Mouse (Mus musculus) cerebellum, adult 9-10 months (tissue): Measurements from ENCODE around the gene Aldoart2.
"Not testable (repeated sequence)": the region's sequence is repeated elsewhere in the genome, so short reads cannot be mapped to it uniquely, and the experiment has no call there.

Source experiments
- DNase-seq: peaks from one replicate; pipeline ENCODE4 v3.0.0; 2022

Aldoart2 gene

DNA sequence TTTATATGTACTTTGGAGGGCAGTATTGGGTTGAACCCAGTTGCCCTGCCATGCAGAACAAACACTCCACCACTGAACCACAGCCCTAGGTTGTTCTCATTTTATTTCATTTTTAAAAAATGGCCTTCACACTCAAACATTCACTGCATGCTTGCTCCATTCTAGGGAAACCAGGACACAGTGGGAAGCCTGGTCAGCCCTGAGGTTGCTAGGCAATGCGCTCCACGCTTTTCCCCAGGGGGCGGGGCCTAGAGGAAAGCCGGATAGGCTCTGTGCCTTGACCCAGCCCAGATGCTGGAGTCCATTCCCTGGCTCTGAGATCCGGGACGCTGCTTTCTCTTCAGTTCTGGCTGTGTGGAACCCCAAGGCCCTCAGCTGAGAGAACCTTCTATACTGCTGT is 8.8 kb downstream of the Aldoart2 start:
- DNase-seq, result no peak

DNA sequence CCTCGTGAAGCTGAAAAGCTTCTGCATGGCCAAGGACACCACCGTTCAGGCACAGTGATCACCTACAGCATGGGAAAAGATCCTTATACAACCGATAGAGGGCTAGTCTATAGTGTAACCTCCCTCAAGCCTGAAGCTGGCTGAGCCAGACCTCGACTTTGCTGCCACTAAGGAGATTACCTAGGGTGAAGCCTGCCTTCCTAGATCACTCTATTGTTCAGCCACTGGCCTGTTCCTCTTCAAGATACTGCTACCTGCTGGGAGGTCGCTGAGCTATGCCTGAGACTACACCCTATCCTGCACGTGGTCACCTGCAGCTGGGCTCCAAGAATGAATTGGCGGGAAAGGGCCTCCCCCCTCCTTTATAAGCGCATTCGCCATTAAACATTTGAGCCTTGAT is 21.9 kb downstream of the Aldoart2 start:
- not testable (repeated sequence) for DNase-seq

DNA sequence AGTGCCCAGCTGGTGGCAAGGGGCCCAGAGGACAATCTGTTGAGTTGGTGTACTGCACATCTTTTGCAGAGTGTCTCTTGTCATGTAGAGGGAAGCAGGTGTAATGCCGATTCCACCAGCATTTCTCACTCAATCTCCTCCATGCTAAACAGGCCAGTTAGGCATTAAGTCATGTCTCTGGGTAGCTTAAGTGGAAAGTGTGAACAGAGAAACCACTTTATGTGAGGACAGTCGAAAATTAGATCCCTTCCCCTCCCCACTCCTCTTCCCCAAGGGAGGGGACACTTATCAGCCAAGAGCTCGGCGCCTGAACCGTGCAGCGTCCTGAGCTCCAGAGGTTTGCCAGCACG is 33.5 kb downstream of the Aldoart2 start:
- DNase-seq, result no peak

DNA sequence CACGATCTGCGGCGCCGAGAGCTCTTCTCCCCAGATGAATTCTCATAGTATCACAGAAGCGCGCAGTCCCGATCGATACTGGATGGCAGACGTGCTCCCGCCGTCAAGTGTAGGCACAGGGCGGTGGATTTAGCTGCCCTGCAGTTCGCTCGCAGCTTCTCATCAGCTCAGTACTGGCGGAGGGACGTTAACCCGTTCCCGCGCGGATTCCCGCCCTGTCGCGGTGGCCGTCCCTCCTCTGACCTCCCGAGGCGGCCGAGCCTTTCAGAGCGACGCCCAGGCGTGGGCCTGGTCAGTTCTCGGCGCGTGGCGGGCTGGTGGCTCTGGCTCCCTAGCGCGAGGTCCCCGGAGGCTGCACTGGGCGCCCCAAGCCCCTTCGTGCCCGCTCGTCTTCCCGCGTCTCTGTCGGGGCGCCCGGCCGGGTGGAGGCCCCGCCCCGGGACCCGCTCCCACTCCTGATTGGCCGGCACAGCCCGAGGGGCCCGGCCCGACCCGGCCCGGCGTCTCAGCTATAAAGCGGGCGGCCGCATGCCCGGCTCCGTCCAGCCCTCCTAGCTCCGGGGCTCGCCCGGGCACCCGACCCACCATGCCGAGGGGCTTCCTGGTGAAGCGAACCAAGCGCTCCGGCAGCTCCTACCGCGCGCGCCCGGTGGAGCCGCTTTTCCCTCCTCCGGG is 34.0 kb downstream of the Aldoart2 start, which contains the start of gene Insm2:
Gene Insm2, plus strand, starts transcription at position 541 of the 675 bp plus-strand sequence.
- no peak for DNase-seq

DNA sequence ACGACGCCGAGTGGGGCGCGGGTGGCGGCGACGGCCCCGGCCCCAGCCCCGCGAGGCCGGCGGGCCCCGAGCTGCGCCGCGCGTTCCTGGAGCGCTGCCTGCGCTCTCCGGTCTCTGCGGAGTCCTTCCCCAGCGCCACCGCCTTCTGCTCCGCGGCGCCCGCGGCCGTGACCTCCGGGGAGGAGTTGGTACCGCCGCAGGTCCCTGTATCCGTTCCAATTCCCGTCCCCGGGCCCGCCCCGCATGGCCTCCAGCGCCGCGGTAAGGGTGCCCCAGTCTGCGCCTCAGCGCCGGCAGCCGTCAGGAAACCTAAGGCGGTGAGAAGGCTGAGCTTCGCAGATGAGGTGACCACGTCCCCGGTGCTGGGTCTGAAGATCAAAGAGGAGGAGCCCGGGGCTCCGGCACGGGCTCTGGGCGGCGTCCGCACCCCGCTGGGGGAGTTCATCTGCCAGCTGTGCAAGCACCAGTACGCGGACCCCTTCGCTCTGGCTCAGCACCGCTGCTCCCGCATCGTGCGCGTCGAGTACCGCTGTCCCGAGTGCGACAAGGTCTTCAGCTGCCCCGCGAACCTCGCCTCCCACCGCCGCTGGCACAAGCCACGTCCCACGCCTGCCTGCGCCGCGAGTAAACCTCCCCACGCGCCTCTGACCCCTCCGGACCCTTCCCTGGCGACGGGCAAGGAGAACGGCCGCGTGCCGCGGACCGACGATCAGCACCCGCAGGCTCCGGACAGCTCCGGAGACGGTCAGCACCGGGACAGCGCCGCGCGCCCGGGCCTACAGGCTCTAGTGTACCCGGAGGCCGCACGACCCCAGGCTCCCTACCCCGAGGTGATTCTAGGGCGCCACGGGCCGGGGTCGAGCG is 34.8 kb downstream of the Aldoart2 start:
- no peak for DNase-seq

DNA sequence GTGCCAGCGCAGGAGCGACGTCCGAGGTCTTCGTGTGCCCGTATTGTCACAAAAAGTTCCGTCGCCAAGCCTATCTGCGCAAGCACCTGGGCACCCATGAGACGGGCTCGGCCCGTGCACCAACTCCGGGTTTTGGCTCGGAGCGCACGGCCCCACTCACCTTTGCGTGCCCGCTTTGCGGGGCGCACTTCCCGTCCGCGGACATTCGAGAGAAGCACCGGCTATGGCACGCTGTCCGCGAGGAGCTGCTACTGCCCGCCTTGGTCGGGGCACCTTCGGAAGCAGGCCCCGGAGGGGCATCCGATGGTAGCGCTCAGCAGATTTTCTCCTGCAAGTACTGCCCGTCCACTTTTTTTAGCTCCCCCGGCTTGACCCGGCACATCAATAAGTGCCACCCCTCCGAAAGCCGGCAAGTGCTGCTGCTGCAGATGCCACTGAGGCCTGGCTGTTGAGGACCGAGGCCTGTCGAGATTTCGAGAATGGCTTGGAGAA is 35.5 kb downstream of the Aldoart2 start:
- DNase-seq, result no peak

DNA sequence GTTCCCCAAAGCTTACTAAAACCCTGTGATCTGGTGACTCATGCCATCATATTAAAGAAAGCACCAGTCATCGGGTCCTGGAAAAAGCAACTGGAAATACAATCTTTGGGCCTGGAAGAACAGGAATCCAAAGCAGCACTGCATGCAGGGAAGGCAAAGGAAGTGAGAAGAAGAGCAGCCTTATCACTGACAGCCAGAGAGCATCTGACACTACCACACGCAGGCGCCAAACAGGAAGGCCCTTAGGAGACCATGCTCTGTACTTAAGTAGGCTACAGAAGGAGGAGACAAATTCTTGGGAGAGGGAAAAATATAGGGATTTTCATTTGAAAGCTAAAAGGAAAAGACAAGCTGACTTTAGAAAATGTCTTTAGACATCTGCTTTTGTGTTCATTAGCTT is 39.4 kb downstream of the Aldoart2 start:
- no peak for DNase-seq

DNA sequence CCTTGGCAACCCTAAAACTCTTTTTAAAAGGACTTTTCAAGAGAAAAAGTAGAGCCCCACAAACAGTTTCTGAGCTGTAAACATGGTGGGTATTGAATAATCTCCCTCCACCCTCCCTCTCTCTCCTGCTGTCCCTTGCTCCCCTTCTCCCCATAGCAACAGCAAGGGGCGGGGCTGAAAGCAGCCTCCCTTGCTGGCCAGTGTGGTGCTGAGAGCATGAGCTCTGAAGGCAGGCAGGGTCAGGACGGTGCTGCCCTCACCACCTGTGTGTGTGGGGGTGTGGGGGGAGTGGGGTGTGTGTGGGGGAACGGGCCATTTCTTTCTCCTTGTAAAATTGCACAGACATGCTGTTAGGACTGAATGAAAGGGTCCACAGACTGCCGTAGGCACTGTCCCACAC is 42.9 kb downstream of the Aldoart2 start:
- DNase-seq, result no peak

DNA sequence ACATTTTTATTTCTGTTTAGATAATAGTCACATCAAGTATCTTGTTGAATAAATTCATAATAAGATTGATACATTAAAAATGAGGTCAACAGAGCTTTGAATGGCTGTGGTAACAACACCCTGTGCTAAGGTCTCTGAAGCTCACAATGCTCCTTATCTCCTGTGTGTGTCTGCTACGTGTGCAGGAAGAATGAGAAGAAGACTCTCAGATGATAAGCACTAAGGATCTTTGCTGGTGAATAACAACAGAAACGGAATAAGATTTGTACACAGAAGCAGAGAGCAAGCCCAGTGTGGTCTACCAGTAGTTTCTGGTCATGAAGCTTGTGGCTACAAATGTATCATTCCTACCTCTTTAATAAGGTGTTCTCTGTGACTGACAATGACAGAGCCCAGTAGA is 45.8 kb downstream of the Aldoart2 start:
- no peak for DNase-seq
